Mouse (Mus musculus) megakaryocyte-erythroid progenitor cell, adult 5-6 weeks (primary cell): ENCODE measurements around the gene Cfap54. TPM values are rescaled to one million over a fixed set of nuclear protein-coding genes. Genes with fewer than 3 reads are reported as not detected.

Experiments
- ATAC-seq: replicated peaks from 2 replicates; pipeline ENCODE4 v1.8.0; 2016; ENCODE audit warnings: mild to moderate bottlenecking, inconsistent platforms; ENCODE audit not compliant: severe bottlenecking, poor library complexity, low FRiP score, low TSS enrichment
- total RNA-seq, 2 experiments: library from RNA; stranded (forward) in 1 of 2; stranded (reverse) in 1 of 2; fragments of 200-1000, 215-1000 nt in 1 of 2; fragments of >200 nt in 1 of 2; fragmentation: Nextera tagmentation in 1 of 2; gene quantifications; 2 replicates each; pipeline ENCODE4 v1.2.3; 2014 to 2017

The Cfap54 gene
- total RNA-seq, 2 experiments from 2014 or later: 1.5 to 1.6 TPM

DNA sequence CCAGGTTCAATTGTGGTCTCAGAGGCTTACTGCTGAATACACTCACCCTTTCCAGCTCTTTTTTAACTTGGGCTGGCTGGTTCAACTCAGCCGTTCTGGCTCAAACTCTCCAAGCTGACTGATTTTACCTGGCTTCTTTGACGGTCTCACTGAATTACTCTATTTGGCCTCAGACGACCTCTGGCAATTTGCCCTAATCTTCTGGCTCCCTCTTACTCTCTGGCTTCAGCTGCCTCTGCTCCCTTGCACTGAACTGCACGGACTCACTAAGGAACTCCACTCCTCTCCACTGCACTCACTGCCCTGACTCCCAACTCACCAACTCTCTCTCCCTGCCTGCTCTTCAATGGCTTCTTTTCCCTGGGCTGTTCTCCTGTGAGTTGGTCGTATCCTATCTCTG lies 20.9 kb upstream of the Cfap54 start:
- ATAC-seq: no peak; the same call in 1 of the 2 replicates

DNA sequence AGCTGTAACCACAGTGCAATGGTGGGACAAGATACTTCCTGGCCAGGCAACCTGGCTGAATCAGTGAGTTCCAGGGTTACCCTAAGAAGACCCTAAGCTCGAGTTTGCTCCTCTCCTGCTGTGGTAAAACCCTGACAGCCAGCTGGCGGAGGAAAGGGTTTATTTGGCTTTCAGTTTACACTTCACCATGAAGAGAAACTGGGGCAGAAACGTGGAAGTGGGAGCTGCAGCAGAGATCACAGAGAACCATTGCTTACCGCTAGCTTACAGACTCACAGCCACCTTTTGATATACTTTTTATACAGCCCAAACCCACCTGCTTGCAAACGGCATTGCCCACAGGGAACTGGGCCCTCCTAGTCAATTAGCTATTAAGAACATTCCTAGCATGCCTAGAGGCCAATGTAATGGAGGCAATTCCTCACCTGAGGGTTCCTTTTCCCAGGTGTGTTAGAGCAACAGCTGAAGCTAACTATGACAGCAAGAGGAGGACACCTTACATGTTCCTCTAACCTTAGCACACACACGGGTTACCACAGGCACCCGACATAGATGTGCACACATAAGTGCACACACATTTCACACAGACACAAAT lies 16.9 kb upstream of the Cfap54 start:
- no peak for ATAC-seq

GRCm38 (mm10) chr10:93097439-93097838 lies 16.0 kb upstream of the Cfap54 start:
- ATAC-seq: no peak

DNA sequence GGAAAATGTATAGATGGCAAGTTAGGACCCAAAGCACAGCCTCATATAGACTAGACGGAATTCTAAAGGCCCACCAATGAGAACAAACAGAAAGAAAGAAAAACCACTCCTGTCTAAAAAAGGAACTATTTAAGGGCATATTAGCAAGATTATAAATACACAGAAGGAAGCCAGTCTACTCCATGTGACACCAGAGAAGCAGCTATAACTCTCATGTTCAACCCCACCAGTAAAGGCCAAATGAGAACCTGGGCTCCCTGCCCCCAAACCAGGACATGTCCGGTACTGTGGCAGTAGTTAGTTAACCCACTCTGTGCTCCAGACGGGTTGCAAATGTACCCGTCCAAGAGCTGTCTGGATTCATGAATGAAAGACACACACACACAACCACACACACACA lies 14.4 kb upstream of the Cfap54 start:
- no peak for ATAC-seq

DNA sequence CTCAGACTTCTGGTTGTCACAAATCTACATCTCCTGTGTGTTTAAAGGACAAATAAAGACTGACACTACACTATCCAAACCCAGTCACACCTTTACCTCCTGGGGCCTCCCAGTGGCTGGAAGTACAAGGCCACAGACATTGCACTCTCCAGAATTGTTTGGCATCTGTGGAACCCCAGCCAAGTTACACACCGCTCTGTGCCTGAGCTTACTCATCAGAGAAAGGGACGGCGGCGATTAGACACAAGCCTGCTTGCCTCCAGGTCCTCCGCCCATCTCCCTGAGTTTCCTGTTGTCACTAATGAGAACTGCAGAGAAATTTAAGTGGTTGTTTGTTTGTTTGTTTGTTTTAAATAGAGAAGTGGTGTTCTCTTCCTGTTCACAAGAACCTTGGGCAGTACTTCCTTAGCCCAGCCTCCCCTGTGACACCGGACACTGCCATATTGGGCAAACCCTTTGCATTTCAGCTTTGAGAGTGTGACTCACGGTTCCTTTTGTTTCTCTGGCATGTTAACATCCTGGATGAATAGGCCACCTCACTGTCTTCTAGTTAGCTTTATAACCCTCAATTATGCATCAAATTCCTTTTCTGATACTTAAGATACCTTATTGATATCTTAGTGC lies 13.7 kb upstream of the Cfap54 start:
- no peak for ATAC-seq

DNA sequence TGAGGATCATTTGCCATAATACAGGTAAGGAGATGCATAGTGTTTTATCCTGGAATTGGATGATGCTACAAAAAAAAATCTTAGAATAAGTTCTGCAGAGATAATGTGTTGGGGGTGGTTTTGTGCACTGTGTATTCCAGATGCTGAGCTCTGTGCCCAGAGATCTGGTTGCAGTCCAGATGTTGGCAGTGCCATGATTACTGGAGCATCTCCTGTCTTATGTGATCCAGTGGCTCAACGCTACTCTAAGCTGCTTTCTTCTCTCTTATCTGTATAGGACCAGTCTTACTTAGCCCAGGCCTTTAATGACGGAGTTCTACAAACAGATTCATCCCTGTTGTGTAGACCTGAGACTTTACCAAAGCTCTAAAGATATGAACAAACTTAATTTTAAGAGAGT lies 10.5 kb upstream of the Cfap54 start:
- peak; percentile 84 for ATAC-seq

DNA sequence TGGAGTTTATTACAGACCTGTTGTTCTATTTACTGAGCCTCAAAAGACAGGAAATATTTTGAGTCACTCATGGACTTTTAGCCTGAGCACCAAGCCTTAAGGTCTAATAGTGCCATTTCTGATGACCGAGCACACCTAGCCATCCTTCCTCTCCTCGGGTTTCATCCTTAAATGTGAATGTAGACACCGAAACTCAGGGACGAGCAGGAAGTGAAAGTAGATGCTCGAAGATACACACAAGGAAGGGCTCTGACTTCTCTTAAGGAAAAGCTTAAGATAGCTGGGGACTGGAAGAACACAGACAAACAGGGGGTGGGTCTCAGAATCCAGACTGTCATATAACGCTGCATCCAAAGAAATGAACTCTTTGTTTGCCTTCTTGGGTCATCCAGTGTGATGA lies 8.8 kb upstream of the Cfap54 start:
- ATAC-seq: no peak

GRCm38 (mm10) chr10:93088396-93089048 lies 7.1 kb upstream of the Cfap54 start:
- no peak for ATAC-seq

DNA sequence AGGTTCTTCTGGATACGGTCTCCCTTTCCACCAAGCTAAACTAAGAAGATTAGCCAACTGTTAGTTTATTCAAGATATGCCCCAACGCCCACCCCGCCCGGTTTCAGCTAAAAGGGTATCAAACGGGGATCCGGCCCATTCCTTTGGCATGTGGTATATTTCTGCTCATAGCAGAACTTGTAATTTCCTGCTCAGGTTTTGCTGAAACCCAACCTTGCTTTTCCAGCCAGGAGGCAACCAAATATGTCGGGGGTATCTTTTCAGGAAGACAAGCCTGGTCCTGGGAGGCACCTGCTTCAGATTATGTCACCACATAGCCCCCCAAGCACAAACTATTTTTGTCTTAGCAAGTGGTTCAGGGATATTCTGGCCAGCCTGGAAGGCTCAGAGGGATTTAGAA lies 6.1 kb upstream of the Cfap54 start:
- no peak for ATAC-seq

DNA sequence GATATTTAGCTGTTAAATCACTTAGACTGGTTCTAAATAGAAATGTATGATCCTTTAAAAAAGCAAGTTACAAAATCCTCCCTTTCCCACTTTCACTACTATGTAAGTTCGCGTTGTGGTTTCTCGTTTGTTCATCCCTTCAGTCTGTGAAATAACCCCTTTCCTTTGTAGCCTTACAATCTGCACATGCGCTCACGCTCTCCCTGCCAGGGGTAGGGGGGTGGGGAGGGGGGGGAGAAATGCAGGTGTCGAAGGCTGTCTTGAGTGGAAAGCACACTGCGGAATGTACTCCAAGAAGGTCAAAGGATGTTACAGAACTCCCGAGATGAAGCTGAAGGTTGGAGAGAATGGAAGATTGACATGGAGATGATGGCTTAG lies 2.5 kb upstream of the Cfap54 start:
- ATAC-seq: no peak

DNA sequence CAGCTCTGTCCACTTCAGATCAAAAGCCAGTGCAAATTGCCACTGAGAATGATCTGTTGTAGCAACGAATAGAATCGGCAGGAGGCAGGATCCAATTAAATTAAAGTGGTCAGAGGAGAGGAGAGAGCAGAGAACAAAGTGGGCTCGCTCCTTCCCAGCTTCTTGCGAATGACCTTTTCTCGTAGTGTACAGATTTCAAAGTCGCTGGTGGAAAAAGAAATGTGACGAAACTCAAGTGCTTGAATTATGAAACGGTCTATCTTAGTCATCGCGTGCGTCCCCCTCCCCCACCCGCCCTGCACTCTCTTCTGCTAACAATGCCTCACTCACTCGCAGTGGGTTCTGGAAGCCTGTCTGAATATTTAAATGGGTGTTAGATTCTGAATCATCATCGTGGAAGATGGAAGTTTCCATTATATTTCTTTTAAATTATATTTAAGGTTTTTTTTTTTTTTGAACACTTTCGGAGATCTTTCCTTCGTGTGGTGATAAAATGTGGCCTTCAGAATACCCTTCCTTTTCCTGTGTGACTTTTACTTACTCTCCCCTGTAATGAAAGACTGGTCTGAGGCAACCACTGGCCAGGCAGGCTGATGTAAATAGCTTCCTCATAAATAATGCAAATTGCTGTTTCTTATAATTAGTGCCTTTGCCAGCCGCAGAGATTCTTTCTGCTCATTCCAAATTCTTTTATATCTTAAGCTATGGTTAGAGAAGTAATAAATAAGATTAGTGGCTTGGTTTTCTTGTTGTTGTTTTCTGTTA lies 2.0 kb upstream of the Cfap54 start:
- no peak for ATAC-seq

DNA sequence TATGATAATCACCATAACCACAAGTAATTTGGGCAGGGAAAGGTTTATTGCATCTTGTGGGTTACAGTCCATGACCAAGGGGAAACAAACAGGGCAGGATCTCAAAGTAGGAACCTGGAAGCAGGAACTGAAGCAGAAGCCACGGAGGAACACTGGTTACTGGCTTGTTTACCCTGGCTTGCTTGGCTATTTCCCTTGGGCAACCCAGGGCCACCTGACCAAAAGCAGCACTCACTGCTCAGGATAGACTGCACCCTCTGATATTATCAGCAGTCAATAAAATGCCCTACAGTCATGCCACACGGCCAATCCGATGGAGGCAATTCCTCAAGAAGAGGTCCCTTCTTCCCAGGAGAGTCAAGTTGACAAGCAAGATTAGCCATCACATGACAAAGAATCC lies 1.9 kb downstream of the Cfap54 start:
- ATAC-seq: no peak

DNA sequence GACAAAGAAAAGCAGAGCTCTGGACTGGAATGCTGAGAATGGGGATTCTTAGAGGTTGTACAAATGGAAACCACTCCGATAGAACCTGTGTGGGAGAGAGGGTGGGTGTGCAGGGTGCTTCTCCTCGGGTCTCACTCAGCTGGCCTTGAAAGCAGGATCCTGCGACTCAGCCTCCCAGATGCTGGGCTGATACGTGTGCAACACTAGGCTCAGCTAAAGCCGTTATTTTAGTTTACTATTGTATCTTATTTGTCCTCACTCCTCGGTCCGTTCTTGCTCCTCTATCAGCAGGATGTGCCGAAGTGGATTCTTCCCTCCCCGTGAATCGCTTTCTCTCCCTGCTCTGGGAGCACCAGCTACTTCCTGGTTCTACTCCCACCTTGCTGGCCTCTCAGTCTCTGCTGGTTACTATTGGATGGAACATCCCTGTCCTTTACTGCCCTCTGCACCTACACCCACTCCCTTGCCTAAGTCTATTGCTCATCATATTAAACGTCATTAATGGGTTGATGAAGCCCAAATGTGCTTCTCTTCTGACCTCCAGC lies 3.4 kb downstream of the Cfap54 start:
- no peak for ATAC-seq

- no peak for ATAC-seq
Observed at GRCm38 (mm10) chr10:93076376-93076775, 5.0 kb downstream of the Cfap54 start.

DNA sequence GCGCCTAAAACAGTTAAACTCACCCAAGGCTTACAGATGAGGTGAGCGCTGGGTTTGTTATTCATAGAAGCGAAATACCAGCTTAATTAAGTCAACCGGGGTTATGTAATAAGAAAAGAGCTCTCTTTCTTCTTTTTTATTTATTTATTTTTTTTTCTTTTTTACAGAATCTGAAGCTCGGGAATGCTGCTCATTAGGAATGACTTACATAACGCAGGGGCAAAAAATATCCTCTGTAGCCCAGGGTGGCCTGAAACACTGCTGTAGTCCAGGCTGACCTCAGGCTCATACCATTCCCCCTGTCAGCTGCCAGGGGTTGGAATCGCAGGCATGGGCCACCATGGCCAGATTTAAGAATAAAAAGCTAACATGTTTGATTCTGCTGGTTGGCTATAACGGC lies 5.6 kb downstream of the Cfap54 start:
- ATAC-seq: no peak

DNA sequence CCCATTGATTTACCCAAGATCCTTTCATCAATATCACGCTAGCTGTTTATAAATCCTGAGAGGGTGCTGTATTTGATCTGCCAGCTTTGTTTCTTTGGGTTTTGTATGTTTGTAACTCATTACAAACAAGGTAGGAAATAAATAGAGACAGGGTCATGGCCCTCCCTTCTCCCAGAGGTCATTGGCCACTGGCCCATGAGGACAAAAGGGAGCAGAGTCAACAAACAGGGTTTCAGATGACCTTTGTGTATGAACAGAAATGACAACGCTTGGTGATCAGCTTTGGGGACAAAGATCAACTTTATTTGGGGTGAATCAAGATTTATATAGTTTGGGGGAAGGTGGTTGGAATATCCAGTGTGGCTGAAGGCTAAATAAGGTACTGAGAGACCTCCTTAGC lies 8.6 kb downstream of the Cfap54 start:
- no peak for ATAC-seq

DNA sequence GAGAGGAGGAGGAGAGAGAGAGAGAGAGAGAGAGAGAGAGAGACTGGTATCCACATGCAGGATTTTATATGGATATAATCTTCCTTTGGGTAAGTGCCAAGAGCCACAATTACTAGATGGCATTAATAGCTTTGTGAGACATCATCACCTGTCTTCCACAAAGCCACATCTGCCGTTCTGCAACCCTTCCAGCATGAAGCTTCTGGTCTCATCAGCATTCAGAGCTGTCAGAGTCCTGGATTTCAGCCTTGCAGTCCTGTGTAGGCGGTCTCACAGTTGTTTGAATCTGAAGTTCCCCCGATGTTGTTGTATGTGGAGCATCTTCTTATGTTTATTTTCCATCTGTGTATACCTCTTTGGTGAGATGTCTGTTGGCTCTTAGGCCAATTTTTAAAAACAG lies 9.7 kb downstream of the Cfap54 start:
- ATAC-seq: no peak

- peak; percentile 72 for ATAC-seq
Observed at GRCm38 (mm10) chr10:93070121-93070898, 11.1 kb downstream of the Cfap54 start.

- ATAC-seq: peak; percentile 1; the same call in 1 of the 2 replicates
Observed at GRCm38 (mm10) chr10:93069721-93070120, 11.7 kb downstream of the Cfap54 start.
